Mouse (Mus musculus) adrenal gland, adult (tissue): ENCODE measurements at regions not wholly inside any gene's neighbourhood (a gene's known extent, or its start where the extent isn't known, plus 50 kb on each side); places are given as distances from the start of the nearest gene placed in this dataset.
"Not testable (repeated sequence)": the region's sequence is repeated elsewhere in the genome, so short reads cannot be mapped to it uniquely, and the experiment has no call there.

ENCODE experiments used
- DNase-seq, 2 experiments: peaks; one replicate each; pipeline ENCODE4 v3.0.0; 2022 to 2023; ENCODE audit warnings: low spot score in 1 of 2; ENCODE audit not compliant: inconsistent age in 2 of 2

- DNase-seq, result no peak
Observed at GRCm38 (mm10) chr16:20047356-20047755, 50.0 kb upstream of the Klhl24 start.

- DNase-seq, result not testable (repeated sequence)
Observed at GRCm38 (mm10) chr16:20035166-20035565, 52.3 kb upstream of the Klhl6 start.

DNA sequence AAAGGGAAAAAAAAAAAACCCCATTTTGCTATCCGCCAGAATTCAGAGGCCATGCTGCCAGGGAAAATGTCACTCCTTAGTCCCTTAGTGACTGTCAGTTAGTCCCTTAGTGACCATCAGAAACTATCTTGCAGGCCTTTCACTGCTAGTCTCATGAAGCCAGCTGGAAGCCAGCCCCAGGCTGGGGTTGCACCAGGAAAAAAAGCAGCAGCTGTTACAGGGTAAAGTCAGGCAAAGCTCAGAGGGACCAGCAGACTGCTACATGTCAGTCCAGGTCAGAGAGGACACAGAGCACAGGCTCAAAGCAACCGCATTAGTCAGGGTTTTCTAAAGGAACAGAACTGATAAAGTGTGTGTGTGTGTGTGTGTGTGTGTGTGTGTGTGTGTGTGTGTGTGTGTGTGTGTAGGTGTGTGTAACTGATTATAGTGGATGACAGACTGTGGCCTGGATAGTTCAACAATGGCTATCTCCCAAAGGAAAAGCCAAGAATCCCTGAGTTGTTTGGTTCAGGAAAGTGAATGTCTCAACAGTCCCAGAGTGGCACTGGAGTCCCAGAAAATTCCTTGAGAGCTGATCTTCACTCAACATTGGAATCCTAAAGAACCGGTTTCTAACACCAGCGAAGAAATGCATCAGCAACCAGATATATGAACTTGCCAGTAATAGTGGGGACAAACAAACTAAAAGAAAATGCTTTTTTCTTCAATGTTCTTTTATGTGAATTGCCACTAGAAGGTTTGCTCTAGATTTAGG lies 49.7 kb upstream of the Klhl6 start:
- DNase-seq, result peak; percentile 13 to 65
